Mouse (Mus musculus): Measurements from ENCODE around the gene Fnbp1.
A peak's percentile ranks its signal among the peaks of the same experiment; 100 is the strongest.

Fnbp1 gene

GRCm38 (mm10) chr2:31019011-31019410 is 122.8 kb downstream of the Fnbp1 start:
- no peak for DNase-seq

DNA sequence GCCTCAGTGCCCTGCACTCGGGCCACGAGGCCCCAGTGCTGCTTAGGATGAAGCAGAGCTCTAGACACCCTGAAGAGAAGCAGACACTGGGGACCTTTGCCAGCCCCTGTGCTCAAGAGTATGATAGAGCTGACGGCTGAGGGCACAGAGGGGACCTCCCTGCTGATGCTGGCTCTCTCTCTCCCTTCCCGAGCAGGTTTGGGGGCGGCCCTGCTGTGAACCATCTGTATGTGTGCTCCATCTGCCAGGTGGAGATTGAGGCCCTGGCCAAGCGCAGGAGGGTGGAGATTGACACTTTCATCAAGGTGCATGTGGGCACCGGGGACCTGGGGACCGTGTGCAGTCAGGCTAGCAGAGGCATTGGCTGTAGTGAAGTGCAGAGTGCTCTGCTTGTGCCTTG is 123.3 kb downstream of the Fnbp1 start:
- no peak for DNase-seq

DNA sequence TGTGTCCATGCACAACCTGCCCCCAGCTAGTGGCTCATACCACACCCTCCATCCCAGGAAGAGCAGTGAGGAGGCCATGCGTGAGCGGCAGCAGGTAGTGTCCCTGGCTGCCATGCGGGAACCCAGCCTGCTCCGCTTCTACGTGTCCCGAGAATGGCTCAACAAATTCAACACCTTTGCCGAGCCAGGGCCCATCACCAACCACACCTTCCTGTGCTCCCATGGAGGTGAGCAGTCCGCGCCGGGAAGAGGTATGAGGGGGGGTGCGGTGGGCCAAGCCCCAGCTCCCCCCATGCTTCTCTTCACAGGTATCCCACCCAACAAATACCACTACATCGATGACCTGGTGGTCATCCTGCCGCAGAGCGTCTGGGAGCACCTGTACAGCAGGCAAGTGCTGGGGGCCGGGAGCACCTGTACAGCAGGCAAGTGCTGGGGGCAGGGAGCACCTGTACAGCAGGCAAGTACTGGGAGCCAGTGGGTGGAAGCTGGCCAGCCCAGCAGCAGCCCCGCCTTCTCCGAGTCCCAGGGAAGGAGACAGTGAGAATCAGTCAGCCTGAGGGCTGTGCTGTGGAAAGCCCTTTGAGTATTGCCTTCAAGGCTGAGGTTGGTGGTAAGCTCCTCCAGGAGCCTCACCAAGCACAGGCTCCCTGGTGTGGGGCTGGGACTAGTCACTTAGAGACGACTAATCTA is 124.0 kb downstream of the Fnbp1 start:
- no peak for DNase-seq

- no peak for DNase-seq
Measured at GRCm38 (mm10) chr2:31013371-31014120, 128.3 kb downstream of the Fnbp1 start.

DNA sequence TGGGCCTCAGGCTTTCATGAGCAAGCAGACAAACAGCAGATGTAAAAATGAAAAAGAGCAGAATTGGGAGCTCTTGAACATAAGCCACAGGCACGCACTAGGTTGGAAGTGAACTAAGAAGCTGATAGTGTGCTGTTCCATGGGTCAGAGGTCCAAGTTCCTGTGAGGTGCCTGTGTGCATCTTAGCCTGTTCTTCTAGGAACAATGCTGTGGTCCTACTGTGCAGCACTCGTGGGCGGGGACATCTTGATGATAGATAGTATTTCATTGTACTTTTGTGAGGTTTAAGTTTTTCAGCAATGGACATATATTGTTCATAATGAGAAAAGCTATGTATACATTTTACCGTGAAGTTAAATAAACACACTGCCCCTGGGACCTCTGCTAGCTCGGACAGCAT is 134.6 kb downstream of the Fnbp1 start:
- no peak for DNase-seq

- no peak for DNase-seq
Measured at GRCm38 (mm10) chr2:31006434-31006833, 135.4 kb downstream of the Fnbp1 start.

- no peak for DNase-seq
Measured at GRCm38 (mm10) chr2:31005453-31005852, 136.4 kb downstream of the Fnbp1 start.

DNA sequence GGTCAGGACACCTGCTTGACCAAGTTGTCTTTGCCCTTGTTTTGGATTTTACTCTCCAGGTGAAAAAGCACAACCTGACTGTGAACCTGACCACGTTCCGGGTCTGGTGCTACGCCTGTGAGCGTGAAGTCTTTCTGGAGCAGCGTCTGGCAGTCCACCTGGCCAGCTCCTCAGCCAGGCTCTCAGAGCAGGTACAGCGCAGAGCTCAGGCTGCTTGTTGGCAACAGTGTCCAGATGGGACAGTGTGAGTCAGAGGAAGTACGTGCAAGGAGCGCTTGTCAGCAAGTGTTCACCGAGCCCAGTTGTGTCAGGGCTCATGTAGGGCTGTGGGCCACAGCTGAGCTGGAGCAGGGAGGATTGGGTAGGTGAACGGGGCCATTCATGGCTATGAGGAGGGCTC is 139.0 kb downstream of the Fnbp1 start:
- DNase-seq, result no peak

DNA sequence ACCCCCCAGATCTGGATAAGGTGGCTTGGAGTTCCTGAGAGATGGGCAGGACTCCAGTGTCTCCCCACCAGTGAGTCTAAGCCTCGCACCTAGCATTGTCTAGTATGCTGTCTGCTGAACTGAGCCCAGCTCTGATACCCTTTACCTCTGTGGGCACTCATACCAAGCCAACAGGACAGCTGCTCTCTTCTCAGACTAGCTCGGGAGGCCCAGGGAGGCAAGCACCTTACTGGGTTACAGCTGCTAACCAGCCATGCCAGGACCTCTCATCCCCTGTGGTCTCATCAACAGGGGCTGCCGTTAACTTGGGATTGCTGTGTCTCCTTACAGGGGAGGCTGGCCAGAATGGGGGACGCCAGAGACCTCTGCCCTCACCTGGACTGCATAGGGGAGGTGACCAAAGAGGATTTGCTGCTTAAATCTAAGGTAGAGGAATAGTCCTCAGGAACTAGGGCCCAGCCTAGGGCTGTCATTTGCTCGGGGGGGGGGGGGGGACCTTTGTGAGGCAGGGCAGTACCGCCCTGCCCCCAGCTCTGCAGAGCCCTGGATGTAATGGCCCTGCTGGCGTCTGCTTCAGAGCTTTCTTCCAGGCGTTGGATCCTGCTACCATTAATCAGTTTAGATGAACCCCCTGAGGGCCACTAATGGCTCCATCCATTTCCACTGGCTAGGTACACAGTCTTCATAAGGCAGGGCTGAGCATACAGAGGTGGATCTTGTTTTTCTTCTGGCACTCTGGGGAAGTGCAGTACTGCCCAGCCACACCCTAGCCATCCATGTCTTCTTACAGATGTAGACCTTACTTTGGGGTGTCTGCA is 143.2 kb downstream of the Fnbp1 start:
- DNase-seq, result no peak

DNA sequence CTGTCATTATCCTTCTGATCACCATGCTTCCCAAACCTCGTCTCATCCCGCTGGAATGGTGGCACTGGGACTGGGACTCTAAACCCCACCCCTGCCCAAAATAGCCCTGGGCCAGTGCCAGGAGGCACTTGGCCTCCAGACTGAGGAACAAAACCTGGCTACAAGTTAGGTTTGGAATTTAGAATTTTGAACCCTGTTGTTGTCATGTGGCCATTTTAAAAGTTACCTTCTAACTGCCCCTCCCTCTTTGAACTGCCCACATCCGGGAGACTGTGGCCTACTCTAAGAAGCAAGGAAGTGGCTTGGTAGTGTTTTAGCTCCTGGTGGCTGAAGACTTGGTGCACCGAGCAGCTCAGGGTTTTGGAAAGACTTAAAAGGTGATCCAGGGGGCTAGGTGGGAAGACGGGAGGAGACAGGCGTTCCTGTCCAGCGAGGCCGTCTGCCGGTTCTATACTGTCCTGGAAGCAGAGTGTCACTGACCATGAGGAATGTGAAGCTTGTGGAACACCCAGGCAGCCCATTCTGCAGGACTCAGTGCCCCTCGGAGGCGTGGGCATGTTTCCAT is 146.3 kb downstream of the Fnbp1 start:
- DNase-seq, result peak; percentile 43

DNA sequence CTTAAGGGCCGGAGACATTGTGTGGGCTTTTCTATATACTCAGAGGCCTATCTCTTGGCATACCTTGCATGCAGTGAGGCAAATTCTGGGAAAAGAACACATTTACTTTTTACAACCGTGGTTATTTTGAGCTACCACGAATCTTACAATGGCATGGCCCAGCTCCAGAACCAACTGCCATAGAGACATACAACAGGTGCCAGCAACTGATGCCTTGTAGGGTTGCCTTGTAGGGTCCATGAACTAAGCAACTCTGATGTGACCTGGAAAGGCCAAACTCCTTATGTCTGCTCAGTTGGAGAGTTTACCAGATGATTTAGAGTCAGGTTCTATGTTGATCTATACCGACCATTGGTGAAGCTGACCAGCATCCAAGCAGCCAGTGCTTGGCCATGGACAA is 147.0 kb downstream of the Fnbp1 start:
- DNase-seq, result no peak

GRCm38 (mm10) chr2:30990221-30990620 is 151.6 kb downstream of the Fnbp1 start:
- DNase-seq, result no peak

GRCm38 (mm10) chr2:30985111-30986020 is 156.4 kb downstream of the Fnbp1 start:
- peak; percentile 69 for DNase-seq

GRCm38 (mm10) chr2:30983024-30983423 is 158.8 kb downstream of the Fnbp1 start:
- DNase-seq, result no peak

DNA sequence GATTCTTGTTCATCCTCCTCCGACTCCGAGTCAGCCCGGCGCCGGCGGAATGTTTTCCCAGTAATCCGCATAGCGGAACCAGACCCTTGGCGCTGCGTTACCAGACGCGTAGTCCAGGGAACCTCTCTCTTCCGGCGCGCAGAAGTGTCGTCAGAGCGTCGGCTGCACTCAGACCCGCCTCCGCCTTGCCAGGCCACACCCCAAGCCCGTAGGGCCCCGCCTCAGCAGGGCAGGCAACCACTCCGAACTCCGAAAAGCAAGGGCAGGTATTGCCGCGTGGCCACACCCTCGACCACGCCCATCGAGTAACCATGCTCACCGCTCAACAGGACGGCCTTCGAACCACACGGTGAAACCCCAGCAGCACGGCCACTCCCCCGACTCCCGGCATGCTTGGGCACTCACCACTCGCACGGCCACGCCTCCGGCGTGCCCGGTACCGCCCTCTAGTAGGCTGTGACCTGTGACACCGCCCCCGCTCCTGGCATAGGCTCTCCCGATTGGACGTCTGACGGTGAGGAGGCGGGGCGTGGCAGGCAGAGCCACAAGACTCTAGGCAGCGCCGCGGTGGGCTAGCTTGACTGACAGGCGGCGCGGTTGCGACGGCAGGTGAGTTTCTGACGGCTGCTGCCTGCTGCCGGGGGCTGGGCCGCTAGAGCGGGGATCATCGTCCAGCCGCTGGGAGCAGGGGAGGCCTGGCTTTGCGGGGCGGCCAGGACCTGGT is 159.9 kb downstream of the Fnbp1 start, which contains the start of the genes BC005624 and Usp20:
Gene BC005624 (minus strand): TSS at position 412 of the 724 bp plus-strand sequence.
Gene Usp20 (plus strand): TSS at position 490 of the 724 bp plus-strand sequence.
- DNase-seq, result peak; percentile 100

All from kidney, postnatal 14 days (tissue).